Mouse (Mus musculus): Measurements from ENCODE around the gene Rbm7.

GRCm38 (mm10) chr9:48479838-48480410, 15.2 kb downstream of the Rbm7 start:
- no peak for TF ChIP-seq CTCF (IDR thresholded peaks at IDR 0.05; ENCODE audit: low read depth)
- TF ChIP-seq EP300 (IDR thresholded peaks at IDR 0.05; ENCODE audit: low read depth), result no peak

Data from liver, embryonic 14.5 days (tissue).